ENCODE assay signal across 7 mouse cellular contexts in the genomic region with DNA sequence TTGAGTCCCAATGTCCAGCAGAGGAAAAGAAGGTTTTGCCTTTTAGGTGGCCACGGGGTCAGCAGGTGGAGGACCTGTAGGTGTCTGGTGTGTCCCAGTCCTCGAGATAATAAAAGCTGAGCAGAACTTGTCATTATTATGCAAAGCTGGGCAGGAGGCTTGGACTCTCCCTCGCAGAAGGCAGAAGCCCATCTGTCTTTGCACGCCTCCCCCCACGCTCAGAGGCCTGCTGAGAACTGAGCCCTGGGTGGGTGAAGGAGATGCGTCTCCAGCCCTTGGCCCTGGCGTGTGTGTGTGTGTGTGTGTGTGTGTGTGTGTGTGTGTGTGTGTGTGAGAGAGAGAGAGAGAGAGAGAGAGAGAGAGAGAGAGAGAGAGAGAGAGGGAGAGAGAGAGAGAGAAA. TPM values are rescaled to one million over a fixed set of nuclear protein-coding genes. Genes with fewer than 3 reads are reported as not detected.
DNase-seq lines count a peak whose midpoint lies in the region; ATAC-seq lines count a peak whose summit lies in the region.

No protein-coding gene starts in this region.

- WGBS in forebrain, embryonic 15.5 days, result 9% methylated on average over 7 of the region's 7 CpGs
- under 1% methylated on average over 7 of the region's 7 CpGs for WGBS in midbrain, embryonic 13.5 days

- peak; percentile 12 for DNase-seq in ZHBTc4 (ENCODE audit: low read depth, low spot score)
- peak; percentile 40 for DNase-seq in cerebellum, adult 11-12 months
- DNase-seq in spleen, postnatal 36 days (ENCODE audit: low spot score in 2 of 2), result no peak
- no peak for DNase-seq in thymus, postnatal 10 days (ENCODE audit: low spot score in 2 of 2)
- DNase-seq in gastrocnemius, postnatal 10 days, result no peak

- peak overlapping the region; percentile 63 for H3K4me3 ChIP-seq in forebrain, embryonic 15.5 days
- peak overlapping the region; percentile 75 for H3K4me3 ChIP-seq in midbrain, embryonic 13.5 days (replicated peaks)

- H3K9me3 ChIP-seq in forebrain, embryonic 15.5 days, result no peaks in the 10 kb centered on the region
- H3K9me3 ChIP-seq in midbrain, embryonic 13.5 days, result no peaks in the 10 kb centered on the region

- H3K27me3 ChIP-seq in forebrain, embryonic 15.5 days, result no peaks in the 10 kb centered on the region
- H3K27me3 ChIP-seq in midbrain, embryonic 13.5 days, result no peaks in the 10 kb centered on the region

- H3K36me3 ChIP-seq in forebrain, embryonic 15.5 days, result no peaks in the 10 kb centered on the region
- H3K36me3 ChIP-seq in midbrain, embryonic 13.5 days, result no peaks in the 10 kb centered on the region

- H3K9ac ChIP-seq in forebrain, embryonic 15.5 days (replicated peaks), result no peak overlapping the region
- H3K9ac ChIP-seq in midbrain, embryonic 13.5 days (replicated peaks), result peak overlapping the region; percentile 92

- H3K27ac ChIP-seq in forebrain, embryonic 15.5 days (replicated peaks), result peak overlapping the region; percentile 79
- H3K27ac ChIP-seq in midbrain, embryonic 13.5 days, result peak overlapping the region; percentile 95

- peak overlapping the region; percentile 96 for H3K4me2 ChIP-seq in forebrain, embryonic 15.5 days (replicated peaks)
- H3K4me2 ChIP-seq in midbrain, embryonic 13.5 days (replicated peaks), result peak overlapping the region; percentile 84

- peaks cover 42% of the 10 kb centered on the region for H3K4me1 ChIP-seq in forebrain, embryonic 15.5 days
- H3K4me1 ChIP-seq in midbrain, embryonic 13.5 days (replicated peaks), result peaks cover 50% of the 10 kb centered on the region

- ATAC-seq in forebrain, embryonic 15.5 days (replicated peaks), result 0 out of 2 replicates have a peak, but pooled peaks have one; percentile 18
- peak; percentile 61 for ATAC-seq in midbrain, embryonic 13.5 days

RNA-seq across cellular contexts. Expression of a gene that starts 0.7 kb away (rescaled TPM):
- polyA plus RNA-seq in forebrain, embryonic 15.5 days (2015; fragmentation: Nextera tagmentation; extraction: Ambion mirVana), result 10.5 and 11.4 TPM in 2 replicates
- 20.5 and 26.1 TPM in 2 replicates for polyA plus RNA-seq in midbrain, embryonic 13.5 days (2015; fragmentation: Nextera tagmentation; extraction: Ambion mirVana)
- total RNA-seq in gastrocnemius, postnatal 10 days (2021), result 1 to 10 TPM; 2.3 to 2.4 TPM

Comparison
In these comparisons a context has a peak if more than half of its experiments do, and no peak if none do; other contexts are left out.
1. DNase-seq: peak in ZHBTc4 (single experiment) and cerebellum, adult 11-12 months (single experiment); none in spleen, postnatal 36 days (0 of 2), thymus, postnatal 10 days (0 of 2) and gastrocnemius, postnatal 10 days (single experiment).